Mouse (Mus musculus) myocyte (in vitro differentiated cells): ENCODE measurements around the gene Ltf. TPM values are rescaled to one million over a fixed set of nuclear protein-coding genes. Genes with fewer than 3 reads are reported as not detected.

Experiments used
- H3K27me3 ChIP-seq: one replicate; pipeline ENCODE4 v1.6.1; 2011; ENCODE audit not compliant: control insufficient read depth, insufficient read depth, insufficient read length
- H3K36me3 ChIP-seq: one replicate; pipeline ENCODE4 v1.6.1; 2011; ENCODE audit not compliant: control insufficient read depth, insufficient read depth
- H3K4me2 ChIP-seq: one replicate; pipeline ENCODE4 v1.6.1; 2011; ENCODE audit warnings: low read depth, control low read depth
- H3K4me3 ChIP-seq: one replicate; pipeline ENCODE4 v1.5.1; 2011; ENCODE audit warnings: mild to moderate bottlenecking, control low read depth, moderate library complexity
- H3K79me2 ChIP-seq: one replicate; pipeline ENCODE4 v1.6.1; 2011; ENCODE audit not compliant: control insufficient read depth, insufficient read depth
- H3ac ChIP-seq: one replicate; pipeline ENCODE4 v1.6.1; 2011; ENCODE audit not compliant: control insufficient read depth, insufficient read length
- CEBPB ChIP-seq: IDR thresholded peaks from 2 replicates; pipeline ENCODE4 v1.6.1; 2011; ENCODE audit warnings: mild to moderate bottlenecking, moderate library complexity; ENCODE audit not compliant: poor library complexity, insufficient read depth, severe bottlenecking
- E2F4 ChIP-seq: IDR thresholded peaks from one replicate; pipeline ENCODE4 v1.6.1; 2011; ENCODE audit warnings: mild to moderate bottlenecking, control low read depth, moderate library complexity; ENCODE audit not compliant: insufficient read depth
- MAX ChIP-seq: IDR thresholded peaks from one replicate; pipeline ENCODE4 v1.6.1; 2011; ENCODE audit warnings: low read depth, mild to moderate bottlenecking, control low read depth
- MYOD1 ChIP-seq, 3 experiments: IDR thresholded peaks; one replicate each; pipeline ENCODE4 v1.6.1; 2011; ENCODE audit warnings: control low read depth in 2 of 3, low read depth in 2 of 3, mild to moderate bottlenecking in 2 of 3, moderate library complexity in 1 of 3; ENCODE audit not compliant: insufficient read length in 2 of 3, control insufficient read depth in 1 of 3
- MYOG ChIP-seq, 3 experiments: IDR thresholded peaks; one replicate each; pipeline ENCODE4 v1.6.1; 2011; ENCODE audit warnings: control low read depth in 2 of 3, low read depth in 2 of 3, mild to moderate bottlenecking in 2 of 3; ENCODE audit not compliant: insufficient read length in 2 of 3, control insufficient read depth in 1 of 3, insufficient read depth in 1 of 3
- POLR2A ChIP-seq: IDR thresholded peaks from one replicate; pipeline ENCODE4 v1.6.1; 2011; ENCODE audit warnings: low read depth, mild to moderate bottlenecking, control low read depth, moderate library complexity; ENCODE audit not compliant: insufficient read length
- POLR2AphosphoS2 ChIP-seq: IDR thresholded peaks from one replicate; pipeline ENCODE4 v1.6.1; 2011; ENCODE audit warnings: low read depth, control low read depth; ENCODE audit not compliant: insufficient read length
- REST ChIP-seq: IDR thresholded peaks from one replicate; pipeline ENCODE4 v1.6.1; 2011; ENCODE audit warnings: mild to moderate bottlenecking, control low read depth, moderate library complexity; ENCODE audit not compliant: insufficient read depth, insufficient read length
- SRF ChIP-seq: IDR thresholded peaks from one replicate; pipeline ENCODE4 v1.6.1; 2011; ENCODE audit warnings: low read depth; ENCODE audit not compliant: control insufficient read depth, insufficient read length
- TCF12 ChIP-seq: IDR thresholded peaks from one replicate; pipeline ENCODE4 v1.6.1; 2011; ENCODE audit warnings: mild to moderate bottlenecking, control low read depth; ENCODE audit not compliant: poor library complexity, insufficient read depth, severe bottlenecking
- TCF3 ChIP-seq: IDR thresholded peaks from one replicate; pipeline ENCODE4 v1.6.1; 2011; ENCODE audit warnings: low read depth, control low read depth; ENCODE audit not compliant: insufficient read length
- USF1 ChIP-seq: IDR thresholded peaks from one replicate; pipeline ENCODE4 v1.6.1; 2011; ENCODE audit warnings: low read depth, mild to moderate bottlenecking, control low read depth, moderate library complexity
- polyA plus RNA-seq: library from polyadenylated mRNA; unstranded; fragments of >200 nt; fragmentation: generic; extraction: Trizol; gene quantifications from one replicate; pipeline ENCODE4 v1.2.1, GENCODE M21; 2012; ENCODE audit warnings: missing spikeins

Gene Ltf
- polyA plus RNA-seq, 1 experiment: not detected

DNA sequence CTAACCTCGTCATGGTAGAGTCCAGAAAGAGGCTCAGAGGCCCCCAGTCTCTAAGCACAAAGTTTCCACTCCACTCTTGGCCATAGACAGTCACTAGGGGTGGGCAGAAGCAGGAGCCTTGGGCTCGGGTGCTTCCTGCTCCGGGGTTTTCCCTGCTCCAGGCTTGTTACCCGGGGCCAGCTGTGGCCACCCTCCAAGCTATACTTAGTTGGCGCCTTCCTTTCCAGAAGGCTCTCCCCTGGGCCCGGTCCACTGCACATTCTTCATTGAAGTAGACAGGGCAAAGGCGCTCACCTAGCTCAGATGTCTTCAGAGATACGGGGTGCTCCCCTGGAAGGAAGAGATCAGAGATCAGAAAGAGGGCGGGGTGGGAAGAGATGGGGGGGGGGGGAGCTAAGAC is 7.5 kb upstream of the Ltf start:
- no peaks in the 10 kb centered on the region for H3K36me3 ChIP-seq
- peaks cover 7% of the 10 kb centered on the region for H3K27me3 ChIP-seq
- H3K79me2 ChIP-seq: no peaks in the 10 kb centered on the region
- no peak overlapping the region for H3ac ChIP-seq
- TF ChIP-seq REST (no peak), MAX (no peak), SRF (no peak)
- no peak overlapping the region for H3K4me2 ChIP-seq
- H3K4me3 ChIP-seq: no peak overlapping the region

GRCm38 (mm10) chr9:111012041-111012440 is 7.0 kb upstream of the Ltf start:
- H3K4me2 ChIP-seq: no peak overlapping the region
- peaks cover 4% of the 10 kb centered on the region for H3K27me3 ChIP-seq
- no peak overlapping the region for H3ac ChIP-seq
- TF ChIP-seq TCF3: no peak
- TF ChIP-seq MYOG (IDR thresholded peaks at IDR 0.05; ENCODE audit: control insufficient read depth in 1 of 3, insufficient read depth in 1 of 3, insufficient read length in 2 of 3, low read depth in 2 of 3): no peak
- TF ChIP-seq USF1: no peak
- TF ChIP-seq REST: no peak
- TF ChIP-seq POLR2A: no peak
- TF ChIP-seq SRF: no peak
- no peak for TF ChIP-seq MAX
- no peak for TF ChIP-seq E2F4
- TF ChIP-seq TCF12: no peak
- H3K4me3 ChIP-seq: no peak overlapping the region
- no peaks in the 10 kb centered on the region for H3K36me3 ChIP-seq
- H3K79me2 ChIP-seq: no peaks in the 10 kb centered on the region

- H3K27me3 ChIP-seq: peaks cover 4% of the 10 kb centered on the region
- no peak for TF ChIP-seq MAX
- TF ChIP-seq TCF3: no peak
- no peak for TF ChIP-seq E2F4
- no peak for TF ChIP-seq TCF12
- no peak for TF ChIP-seq POLR2AphosphoS2
- no peak for TF ChIP-seq REST
- no peak for TF ChIP-seq SRF
- no peak for TF ChIP-seq USF1
- TF ChIP-seq POLR2A: no peak
- TF ChIP-seq MYOG (IDR thresholded peaks at IDR 0.05; ENCODE audit: control insufficient read depth in 1 of 3, insufficient read depth in 1 of 3, insufficient read length in 2 of 3, low read depth in 2 of 3): no peak
- TF ChIP-seq CEBPB: no peak
- TF ChIP-seq MYOD1 (IDR thresholded peaks at IDR 0.05; ENCODE audit: control insufficient read depth in 1 of 3, insufficient read length in 2 of 3, low read depth in 2 of 3): no peak
Observed at GRCm38 (mm10) chr9:111015658-111016057, 3.4 kb upstream of the Ltf start.

DNA sequence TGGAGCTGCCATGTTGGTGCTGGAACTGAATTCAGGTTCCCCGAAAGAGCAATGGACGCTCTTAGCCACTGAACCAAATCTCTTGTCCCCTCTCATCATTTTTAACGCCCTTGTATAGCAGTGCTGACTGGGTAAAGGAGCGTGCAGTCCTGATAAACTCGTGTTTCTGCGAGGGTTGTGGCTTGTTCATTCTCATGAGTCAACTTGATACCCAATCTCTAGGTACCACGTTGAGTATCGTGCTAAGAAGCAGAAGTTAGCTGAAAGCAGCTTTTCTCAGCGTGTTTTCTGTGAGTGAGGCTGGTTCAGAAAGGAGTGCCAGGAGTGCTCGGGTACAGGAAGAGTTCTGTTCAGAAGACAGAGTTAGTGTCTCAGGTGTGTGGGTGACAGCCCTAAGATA is 7.7 kb downstream of the Ltf start:
- Histone ChIP-seq H3K36me3 (no peaks in the 10 kb centered on the region), H3K4me2 (no peak overlapping the region), H3K4me3 (no peak overlapping the region), H3ac (no peak overlapping the region), H3K27me3 (peaks cover 29% of the 10 kb centered on the region), H3K79me2 (no peaks in the 10 kb centered on the region)
- TF ChIP-seq E2F4 (no peak), TCF12 (no peak), TCF3 (no peak), SRF (no peak), POLR2A (no peak), MAX (no peak), REST (no peak), MYOG (IDR thresholded peaks at IDR 0.05; ENCODE audit: control insufficient read depth in 1 of 3, insufficient read depth in 1 of 3, insufficient read length in 2 of 3, low read depth in 2 of 3) (no peak), CEBPB (no peak), USF1 (no peak), MYOD1 (IDR thresholded peaks at IDR 0.05; ENCODE audit: control insufficient read depth in 1 of 3, insufficient read length in 2 of 3, low read depth in 2 of 3) (no peak), POLR2AphosphoS2 (no peak)

More at GRCm38 (mm10) chr9:111015658-111016057, 3.4 kb upstream of the Ltf start:
- H3K79me2 ChIP-seq: no peaks in the 10 kb centered on the region
- H3ac ChIP-seq: no peak overlapping the region
- H3K4me3 ChIP-seq: no peak overlapping the region
- no peaks in the 10 kb centered on the region for H3K36me3 ChIP-seq
- no peak overlapping the region for H3K4me2 ChIP-seq

GRCm38 (mm10) chr9:111033717-111034116 is 14.6 kb downstream of the Ltf start:
- Histone ChIP-seq H3K4me2 (no peak overlapping the region), H3K36me3 (no peaks in the 10 kb centered on the region), H3K4me3 (no peak overlapping the region), H3K79me2 (no peaks in the 10 kb centered on the region), H3K27me3 (no peaks in the 10 kb centered on the region), H3ac (no peak overlapping the region)
- TF ChIP-seq REST (no peak), MAX (no peak), POLR2AphosphoS2 (no peak), USF1 (no peak), TCF12 (no peak), CEBPB (no peak), TCF3 (no peak), MYOD1 (IDR thresholded peaks at IDR 0.05; ENCODE audit: control insufficient read depth in 1 of 3, insufficient read length in 2 of 3, low read depth in 2 of 3) (no peak), POLR2A (no peak), SRF (no peak), MYOG (IDR thresholded peaks at IDR 0.05; ENCODE audit: control insufficient read depth in 1 of 3, insufficient read depth in 1 of 3, insufficient read length in 2 of 3, low read depth in 2 of 3) (no peak), E2F4 (no peak)
